Mouse (Mus musculus) liver, embryonic 12.5 days (tissue): ENCODE measurements around the gene Trp53rka. TPM values are rescaled to one million over a fixed set of nuclear protein-coding genes. Genes with fewer than 3 reads are reported as not detected.

Experiments used
- ATAC-seq: fragments of 200-750 bp; cut with Nextera tagmentation; 2 replicates; pipeline ENCODE4 v1.8.0; 2017; ENCODE audit warnings: moderate number of reproducible peaks, mild to moderate bottlenecking, moderate library complexity
- H3K27ac ChIP-seq: fragments of 300-500 bp; sonication (generic); 2 replicates; pipeline ENCODE4 v1.5.1; 2016; ENCODE audit warnings: mild to moderate bottlenecking
- H3K27me3 ChIP-seq: fragments of 300-500 bp; sonication (generic); replicated peaks from 2 replicates; pipeline ENCODE4 v1.6.1; 2016; ENCODE audit warnings: mild to moderate bottlenecking, moderate library complexity
- H3K36me3 ChIP-seq: fragments of 300-500 bp; sonication (generic); 2 replicates; pipeline ENCODE4 v1.6.1; 2016; ENCODE audit warnings: mild to moderate bottlenecking, moderate library complexity
- H3K4me1 ChIP-seq: fragments of 300-500 bp; sonication (generic); 2 replicates; pipeline ENCODE4 v1.6.1; 2016
- H3K4me2 ChIP-seq: fragments of 300-500 bp; sonication (generic); 2 replicates; pipeline ENCODE4 v1.6.1; 2016; ENCODE audit warnings: mild to moderate bottlenecking, moderate library complexity
- H3K4me3 ChIP-seq: fragments of 300-500 bp; sonication (generic); 2 replicates; pipeline ENCODE4 v1.5.1; 2016; ENCODE audit warnings: mild to moderate bottlenecking, moderate library complexity
- H3K9ac ChIP-seq: fragments of 300-500 bp; sonication (generic); 2 replicates; pipeline ENCODE4 v1.6.1; 2016; ENCODE audit warnings: mild to moderate bottlenecking, moderate library complexity
- H3K9me3 ChIP-seq: fragments of 300-500 bp; sonication (generic); replicated peaks from 2 replicates; pipeline ENCODE4 v1.6.1; 2016; ENCODE audit warnings: mild to moderate bottlenecking, moderate library complexity
- WGBS: fragments of 180-500 bp; shearing (Covaris S2); methylation state at CpG from one replicate; pipeline ENCODE4 v1.1.7; 2016; ENCODE audit not compliant: insufficient replicate concordance; 5-methylcytosine and 5-hydroxymethylcytosine counted together
- polyA plus RNA-seq: library from polyadenylated mRNA; unstranded; fragments of >200 nt; fragmentation: Nextera tagmentation; extraction: Ambion mirVana; gene quantifications from 2 replicates; pipeline ENCODE4 v1.2.1, GENCODE M21; 2016

The Trp53rka gene
- polyA plus RNA-seq, 1 experiment from 2014 or later, result 19.0 TPM

DNA sequence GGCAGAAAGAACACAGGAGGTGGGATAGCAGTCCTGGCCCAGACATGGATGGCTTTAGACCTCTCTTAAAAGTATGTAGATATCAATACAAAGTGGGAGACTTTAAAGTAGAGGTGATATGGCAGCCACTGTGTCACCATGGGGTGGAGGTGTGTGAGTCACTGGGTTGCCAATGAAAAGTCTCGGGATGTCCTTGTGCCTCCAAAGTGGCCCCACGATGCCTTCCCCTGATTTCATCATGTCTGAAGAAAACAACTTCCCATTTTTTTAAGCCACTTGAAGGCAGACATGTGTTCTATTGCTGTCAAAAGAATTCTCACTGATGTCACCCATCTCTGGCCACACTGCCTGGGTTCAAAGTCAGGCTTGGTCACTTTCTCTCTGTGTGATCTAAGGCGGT, 48.3 kb downstream of the Trp53rka start:
- Histone ChIP-seq H3K4me2 (no peak overlapping the region), H3K36me3 (no peaks in the 10 kb centered on the region), H3K9me3 (no peaks in the 10 kb centered on the region), H3K4me1 (0 out of 2 replicates have a peak, but pooled peaks cover 10% of the 10 kb centered on the region), H3K27me3 (no peaks in the 10 kb centered on the region), H3K4me3 (no peak overlapping the region), H3K27ac (no peak overlapping the region), H3K9ac (no peak overlapping the region)
- ATAC-seq, result no peak
- 45% methylated on average over 3 of the region's 3 CpGs for WGBS

DNA sequence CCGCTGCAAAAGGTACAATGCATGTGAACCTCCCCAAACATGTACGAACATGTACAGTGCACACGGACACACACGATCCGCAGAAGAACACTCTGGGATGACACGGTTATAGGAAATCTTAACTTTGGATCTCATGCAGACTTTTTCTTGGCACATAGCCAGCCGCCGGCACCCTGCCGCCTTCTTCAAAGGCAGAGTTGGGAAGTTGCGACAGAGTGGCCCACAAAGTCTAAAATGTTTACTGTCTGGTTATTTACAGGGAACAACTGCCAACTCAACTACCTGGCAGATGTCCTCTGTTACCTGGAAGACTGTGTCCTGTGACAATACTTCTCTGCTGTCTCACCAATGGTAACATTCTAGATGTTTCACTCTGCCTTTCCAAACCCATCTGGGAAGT, 50.1 kb downstream of the Trp53rka start:
- Histone ChIP-seq H3K4me2 (no peak overlapping the region), H3K4me1 (peaks cover 15% of the 10 kb centered on the region; the same call in 1 of the 2 replicates), H3K9ac (no peak overlapping the region), H3K27ac (no peak overlapping the region), H3K4me3 (no peak overlapping the region), H3K9me3 (no peaks in the 10 kb centered on the region), H3K27me3 (no peaks in the 10 kb centered on the region), H3K36me3 (no peaks in the 10 kb centered on the region)
- WGBS, result 66% methylated on average over 10 of the region's 10 CpGs
- ATAC-seq, result no peak

DNA sequence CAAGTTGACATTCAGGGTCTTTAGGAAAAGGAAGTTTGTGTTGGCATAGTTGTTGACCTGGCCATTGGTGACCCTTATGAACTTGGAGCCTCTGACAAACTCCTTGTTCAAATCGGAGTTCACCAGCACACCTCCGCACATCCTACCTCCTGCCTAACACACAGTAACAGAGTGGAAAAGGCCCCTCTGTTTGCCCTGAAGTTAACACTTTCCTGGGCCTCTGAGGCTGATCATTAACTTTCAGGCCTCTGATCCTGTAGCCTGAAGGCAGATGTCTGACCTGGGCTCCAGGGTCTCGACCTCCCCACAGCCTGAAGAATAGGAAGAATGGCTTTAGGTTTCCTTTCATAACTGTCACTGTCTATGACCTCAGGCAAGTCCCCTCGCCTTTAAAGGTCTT, 51.5 kb downstream of the Trp53rka start:
- no peaks in the 10 kb centered on the region for H3K9me3 ChIP-seq
- H3K27me3 ChIP-seq, result no peaks in the 10 kb centered on the region
- no peak overlapping the region for H3K9ac ChIP-seq
- H3K4me2 ChIP-seq, result no peak overlapping the region
- no peak overlapping the region for H3K4me3 ChIP-seq
- 48% methylated on average over 4 of the region's 4 CpGs for WGBS
- no peak; the same call in 1 of the 2 replicates for ATAC-seq
- no peaks in the 10 kb centered on the region for H3K36me3 ChIP-seq
- 0 out of 2 replicates have a peak overlapping the region, but pooled peaks have one; percentile 45 for H3K27ac ChIP-seq
- peaks cover 15% of the 10 kb centered on the region; the same call in 1 of the 2 replicates for H3K4me1 ChIP-seq

Other genes starting within 250 kb of the Trp53rka start
- 41.6 and 46.2 TPM in 2 replicates for gene Slc35c2, start 205.5 kb downstream of the Trp53rka start, polyA plus RNA-seq
- 20.5 and 21.7 TPM in 2 replicates for gene Elmo2, start 166.8 kb downstream of the Trp53rka start, polyA plus RNA-seq
- gene Zfp663, start 124.6 kb downstream of the Trp53rka start, polyA plus RNA-seq, result 0.14 TPM in 1 of 2 replicates, not detected in the other
- 2.5 and 2.7 TPM in 2 replicates for gene Zfp334, start 105.1 kb downstream of the Trp53rka start, polyA plus RNA-seq
- 1.5 and 1.8 TPM in 2 replicates for gene Ocstamp, start 92.9 kb downstream of the Trp53rka start, polyA plus RNA-seq
- gene Slc13a3, start 20.1 kb downstream of the Trp53rka start, polyA plus RNA-seq, result 3.6 and 3.8 TPM in 2 replicates
- gene Slc2a10, start 10.5 kb upstream of the Trp53rka start, polyA plus RNA-seq, result 0.72 and 1.1 TPM in 2 replicates
- 0.07 and 0.36 TPM in 2 replicates for gene Eya2, start 101.7 kb upstream of the Trp53rka start, polyA plus RNA-seq